Mouse (Mus musculus) large intestine, adult 2 months (tissue): ENCODE data around the gene H2-D1. TPM values are rescaled to one million over a fixed set of nuclear protein-coding genes. Genes with fewer than 3 reads are reported as not detected.
"Not testable (repeated sequence)": the region's sequence is repeated elsewhere in the genome, so short reads cannot be mapped to it uniquely, and the experiment has no call there.

Experiments used
- DNase-seq: peaks from one replicate; pipeline ENCODE4 v3.0.0-alpha.2; 2012; ENCODE audit warnings: low read depth, low spot score
- WGBS: fragments of 180-500 bp; shearing (Covaris S2); methylation state at CpG from one replicate; pipeline ENCODE4 v1.1.7; 2018; 5-methylcytosine and 5-hydroxymethylcytosine counted together
- polyA plus RNA-seq: library from polyadenylated mRNA; depleted of rRNA; stranded (reverse); fragments of >200 nt; gene quantifications from 2 replicates; pipeline ENCODE4 v1.2.3, GENCODE M21; 2012; rRNA removed

H2-D1 gene
- polyA plus RNA-seq = 1,065 and 1,224 TPM in 2 replicates

DNA sequence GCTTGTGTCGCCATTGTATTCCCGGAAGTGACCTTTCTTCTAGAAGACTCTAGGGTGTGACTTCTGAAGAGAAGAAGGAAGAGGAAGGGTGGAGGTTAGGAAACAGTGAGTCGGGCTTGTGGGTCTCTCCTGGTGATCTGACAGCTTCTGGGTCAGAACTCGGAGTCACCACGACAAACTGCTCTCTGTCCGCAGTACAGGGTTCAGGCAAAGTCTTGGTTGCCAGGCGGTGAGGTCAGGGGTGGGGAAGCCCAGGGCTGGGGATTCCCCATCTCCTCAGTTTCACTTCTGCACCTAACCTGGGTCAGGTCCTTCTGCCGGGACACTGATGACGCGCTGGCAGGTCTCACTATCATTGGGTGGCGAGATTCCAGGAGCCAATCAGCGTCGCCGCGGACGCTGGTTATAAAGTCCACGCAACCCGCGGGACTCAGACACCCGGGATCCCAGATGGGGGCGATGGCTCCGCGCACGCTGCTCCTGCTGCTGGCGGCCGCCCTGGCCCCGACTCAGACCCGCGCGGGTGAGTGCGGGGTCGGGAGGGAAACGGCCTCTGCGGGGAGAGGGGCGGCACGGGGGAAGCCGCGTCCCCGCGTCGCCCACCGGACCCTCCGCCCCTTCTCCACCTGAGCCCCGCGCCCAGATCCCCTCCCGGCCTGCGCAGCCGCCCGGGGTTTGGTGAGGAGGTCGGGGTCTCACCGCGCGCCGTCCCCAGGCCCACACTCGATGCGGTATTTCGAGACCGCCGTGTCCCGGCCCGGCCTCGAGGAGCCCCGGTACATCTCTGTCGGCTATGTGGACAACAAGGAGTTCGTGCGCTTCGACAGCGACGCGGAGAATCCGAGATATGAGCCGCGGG lies at the start of gene H2-D1:
TSS of gene H2-D1 (plus strand) at position 67 of the 859 bp plus-strand sequence.
- WGBS = under 1% methylated on average over 73 of the region's 73 CpGs

GRCm38 (mm10) chr17:35213071-35213470 lies 49.5 kb upstream of the H2-D1 start:
- no peak for DNase-seq
- WGBS = 49% methylated on average over 5 of the region's 5 CpGs

More for the DNA sequence above, at the start of gene H2-D1:
- DNase-seq = no peak

DNA sequence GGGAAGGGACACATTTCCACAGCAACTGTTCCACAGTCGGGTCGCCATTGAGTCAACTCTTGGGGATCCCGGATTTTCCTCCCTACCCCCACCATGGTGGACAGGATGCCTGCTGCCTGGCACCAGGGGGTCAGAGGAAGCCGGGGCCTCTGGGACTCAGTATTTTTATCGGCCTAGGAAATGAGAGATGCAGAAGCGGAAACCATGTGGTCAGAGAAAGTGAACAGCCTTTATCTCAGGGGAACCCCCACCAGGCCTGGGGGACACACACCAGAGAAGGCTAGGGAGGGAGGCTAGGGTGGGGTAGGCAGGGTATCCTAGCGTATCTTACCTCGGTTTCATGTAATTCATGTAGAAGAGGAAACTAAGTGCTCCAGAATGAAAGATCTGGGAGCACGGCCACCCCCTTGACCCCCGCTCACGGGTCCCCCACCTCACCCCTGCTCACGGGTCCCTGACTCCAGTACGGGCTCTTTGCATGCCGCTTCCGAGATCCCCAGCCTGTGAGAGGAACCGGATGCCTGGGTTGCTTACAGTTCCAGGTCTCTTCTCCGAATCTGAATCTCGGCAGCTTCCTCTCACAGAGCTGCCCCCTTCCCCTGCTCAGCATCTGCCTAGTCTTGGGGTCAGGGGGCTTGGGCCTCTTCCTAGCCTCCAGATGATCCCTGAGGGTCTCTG lies 43.9 kb upstream of the H2-D1 start:
- DNase-seq = no peak
- WGBS = 83% methylated on average over 18 of the region's 18 CpGs

DNA sequence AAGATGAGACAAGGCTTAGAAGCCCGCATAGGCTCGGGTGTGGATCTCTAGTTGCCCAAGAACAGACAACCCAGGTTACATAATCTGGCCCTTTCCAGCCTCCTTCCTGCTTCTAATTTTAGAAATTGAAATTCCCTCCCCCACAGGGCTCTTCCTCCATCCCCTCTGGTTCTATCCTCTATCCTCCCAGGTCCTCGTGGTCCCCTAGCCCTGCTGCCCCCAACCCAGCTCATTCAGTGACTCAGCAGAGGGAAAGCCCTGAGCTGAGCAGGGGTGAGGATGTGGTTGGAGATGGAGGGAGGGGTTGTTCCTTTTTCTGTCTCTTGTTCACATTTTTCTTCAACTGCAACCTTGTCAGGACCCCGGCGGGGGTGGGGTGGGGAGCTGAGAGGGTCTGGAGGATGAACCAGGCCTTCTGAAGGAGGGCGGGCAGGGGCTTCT lies 42.9 kb upstream of the H2-D1 start:
- DNase-seq = no peak
- WGBS = 65% methylated on average over 6 of the region's 6 CpGs

DNA sequence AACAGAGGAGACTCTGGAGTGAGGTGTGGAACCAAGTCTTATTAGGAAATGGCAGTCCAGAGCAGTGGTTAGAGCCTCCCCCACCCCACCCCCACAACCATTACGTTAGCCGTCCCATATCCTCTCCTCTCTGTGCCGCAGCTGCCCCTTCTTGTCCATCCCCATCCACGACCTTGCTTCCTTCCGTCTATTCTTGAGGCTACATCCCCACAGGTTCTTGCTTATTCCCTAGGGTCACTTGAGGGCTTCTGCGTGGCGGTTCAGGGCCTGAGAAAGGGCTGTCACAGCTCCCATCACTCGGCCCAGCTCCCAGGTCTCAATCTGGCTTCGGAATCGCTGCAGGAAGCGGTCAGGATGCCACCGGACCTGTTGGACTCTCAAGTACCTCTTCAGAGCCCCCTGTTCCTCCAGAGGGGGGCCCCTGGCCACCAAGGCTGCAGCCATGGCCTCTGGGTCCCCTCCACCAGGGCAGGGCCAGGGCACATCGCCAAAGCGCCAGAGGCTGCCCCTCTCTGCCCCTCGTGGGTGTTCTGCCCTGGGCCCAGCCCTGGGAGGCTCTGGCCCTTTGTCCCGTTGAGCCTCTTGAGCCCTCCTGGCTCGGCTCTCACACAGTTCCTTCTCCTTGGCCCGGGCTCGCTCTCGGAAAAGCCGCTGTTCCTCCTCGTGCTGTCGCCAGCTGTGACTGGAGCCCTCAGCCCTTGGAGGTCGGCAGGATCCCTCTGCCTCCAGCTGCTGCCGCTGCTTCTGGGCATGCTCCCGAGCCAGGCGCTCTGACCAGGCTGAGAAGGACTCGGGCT lies 42.2 kb upstream of the H2-D1 start, which contains the start of gene Gm16181:
TSS of gene Gm16181 (plus strand) at position 679 of the 797 bp plus-strand sequence.
- 70% methylated on average over 28 of the region's 28 CpGs for WGBS
- DNase-seq = no peak

DNA sequence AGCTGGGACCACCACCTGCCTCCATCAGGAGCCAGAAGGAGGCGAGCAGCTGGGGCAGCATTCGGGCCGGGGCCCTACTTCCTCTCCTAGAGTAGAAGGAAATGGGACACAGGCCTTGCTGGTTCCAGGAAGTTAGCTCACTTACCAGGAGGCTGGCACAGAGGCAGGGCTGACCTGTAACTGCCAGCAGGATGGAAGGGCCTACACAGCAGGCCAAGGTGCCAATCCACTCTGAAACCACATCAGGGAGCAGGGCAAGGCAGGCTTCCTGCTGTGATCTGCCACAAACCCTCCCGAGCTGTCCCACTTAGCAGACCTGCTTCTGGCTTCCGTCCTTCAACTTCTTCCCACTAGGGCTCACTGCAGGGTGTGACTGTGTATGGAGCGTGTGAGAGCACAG lies 40.2 kb upstream of the H2-D1 start:
- DNase-seq = no peak
- 56% methylated on average over 6 of the region's 6 CpGs for WGBS

DNA sequence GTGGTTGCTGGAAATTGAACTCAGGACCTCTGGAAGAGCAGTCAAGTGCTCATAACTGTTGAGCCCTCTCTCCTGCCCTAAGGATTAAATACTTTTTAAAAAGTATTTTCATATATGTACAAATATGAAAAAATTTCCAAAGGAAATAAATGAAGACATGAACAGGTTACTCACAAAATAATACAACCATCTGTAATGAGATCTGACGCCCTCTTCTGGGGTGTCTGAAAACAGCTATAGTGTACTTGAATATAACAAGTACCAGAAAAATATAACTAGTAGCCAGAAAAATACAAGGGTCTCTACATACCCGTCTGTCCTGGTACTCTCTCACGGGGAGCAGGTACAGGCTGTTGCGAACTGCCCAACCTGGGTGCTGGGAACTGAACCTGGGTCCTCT lies 37.9 kb upstream of the H2-D1 start:
- no peak for DNase-seq
- WGBS = 94% methylated on average over 4 of the region's 4 CpGs

- 85% methylated on average over 5 of the region's 5 CpGs for WGBS
- DNase-seq = no peak
Measured at GRCm38 (mm10) chr17:35225456-35225855, 37.1 kb upstream of the H2-D1 start.

DNA sequence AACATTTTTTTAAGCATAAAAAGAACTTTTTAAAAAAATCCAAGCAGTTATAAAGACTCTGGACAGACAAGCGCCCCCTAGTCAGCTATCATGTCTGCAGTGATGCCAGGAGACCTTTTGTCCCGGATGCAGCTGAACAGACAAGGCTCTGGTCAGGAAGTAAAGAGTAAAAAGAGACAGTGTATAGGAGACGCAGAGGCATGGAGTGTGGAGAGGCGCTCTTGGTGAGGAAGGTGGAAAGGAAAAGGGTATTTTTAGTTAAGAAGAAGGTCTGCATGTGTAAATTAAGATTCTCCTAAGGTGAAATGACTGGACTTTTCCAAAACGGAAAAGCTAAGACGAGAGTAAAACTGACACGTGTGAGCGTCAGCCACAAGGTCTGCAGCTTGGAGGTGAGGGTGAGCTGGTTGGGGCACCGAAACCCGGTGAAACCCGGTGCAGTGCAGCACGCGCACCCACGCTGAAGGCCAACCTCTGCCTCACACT lies 35.9 kb upstream of the H2-D1 start:
- 81% methylated on average over 14 of the region's 14 CpGs for WGBS
- DNase-seq = no peak

- DNase-seq = no peak
- 86% methylated on average over 10 of the region's 10 CpGs for WGBS
Measured at GRCm38 (mm10) chr17:35231022-35231421, 31.5 kb upstream of the H2-D1 start.

GRCm38 (mm10) chr17:35232043-35232442 lies 30.5 kb upstream of the H2-D1 start:
- no peak for DNase-seq
- 12% methylated on average over 12 of the region's 12 CpGs for WGBS

DNA sequence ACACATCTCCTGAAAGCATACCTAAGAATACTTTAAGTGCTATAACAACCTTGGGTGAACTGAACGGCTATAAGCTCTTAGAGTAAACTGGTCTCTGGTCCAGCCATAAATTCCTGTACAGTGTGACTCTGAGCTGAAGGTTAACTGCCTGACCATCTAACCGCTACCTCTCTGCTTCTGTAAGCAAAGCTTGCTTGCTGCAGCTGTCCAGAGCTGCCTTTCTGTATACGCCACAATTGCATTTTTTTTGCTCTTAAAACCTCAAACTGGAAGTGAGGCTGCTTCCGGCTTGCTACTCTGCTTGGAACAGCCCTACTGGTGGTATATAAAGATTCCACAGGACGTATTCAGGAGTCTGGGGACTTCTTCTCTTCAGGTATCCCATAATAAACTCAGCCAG lies 29.9 kb upstream of the H2-D1 start:
- 54% methylated on average over 5 of the region's 5 CpGs for WGBS
- no peak for DNase-seq

GRCm38 (mm10) chr17:35233114-35233980 lies 29.2 kb upstream of the H2-D1 start, which contains the start of gene Atp6v1g2:
Gene Atp6v1g2 (plus strand): TSS chr17:35233660.
- 15% methylated on average over 18 of the region's 18 CpGs for WGBS
- no peak for DNase-seq

DNA sequence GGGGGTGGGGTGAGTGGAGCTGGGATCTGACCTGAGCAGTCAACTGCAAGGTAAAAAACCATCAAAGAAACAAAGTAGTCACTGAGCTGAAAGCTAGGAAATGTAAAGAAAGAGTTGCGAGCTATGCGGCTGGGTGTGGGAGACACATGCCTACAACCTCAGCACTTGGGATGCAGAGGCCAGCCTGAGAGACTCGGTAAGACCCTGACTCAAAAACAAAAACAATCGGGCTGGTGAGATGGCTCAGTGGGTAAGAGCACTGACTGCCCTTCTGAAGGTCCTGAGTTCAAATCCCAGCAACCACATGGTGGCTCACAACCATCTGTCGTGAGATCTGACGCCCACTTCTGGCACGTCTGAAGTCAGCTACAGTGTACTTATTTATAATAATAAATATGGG lies 28.4 kb upstream of the H2-D1 start:
- 38% methylated on average over 7 of the region's 7 CpGs for WGBS
- not testable (repeated sequence) for DNase-seq

GRCm38 (mm10) chr17:35234903-35235302 lies 27.6 kb upstream of the H2-D1 start:
- WGBS = 2% methylated on average over 31 of the region's 31 CpGs
- no peak for DNase-seq

- WGBS = under 1% methylated on average over 35 of the region's 35 CpGs
- peak; percentile 88 for DNase-seq
Measured at GRCm38 (mm10) chr17:35235614-35236389, 26.7 kb upstream of the H2-D1 start, which contains the start of gene Nfkbil1. Gene Nfkbil1 (minus strand): TSS chr17:35235792.

DNA sequence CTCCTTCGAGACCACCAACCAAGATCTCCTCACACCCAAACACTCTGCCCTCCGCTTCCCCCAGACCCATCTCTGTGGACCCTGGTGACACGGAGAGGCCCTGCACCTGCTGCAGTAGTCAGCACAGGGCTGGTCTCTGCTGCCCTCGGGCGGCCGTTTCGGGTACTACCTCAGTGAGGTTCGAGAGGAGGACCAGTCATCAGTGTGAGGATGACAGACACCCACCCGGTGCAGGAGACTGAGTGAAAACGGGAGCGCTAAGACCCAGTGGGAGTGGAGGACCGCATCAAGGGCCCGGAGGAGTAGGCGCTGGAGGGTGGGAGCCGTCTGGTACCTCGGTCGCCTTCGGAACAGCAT lies 26.2 kb upstream of the H2-D1 start:
- DNase-seq = peak; percentile 76
- 2% methylated on average over 18 of the region's 18 CpGs for WGBS

DNA sequence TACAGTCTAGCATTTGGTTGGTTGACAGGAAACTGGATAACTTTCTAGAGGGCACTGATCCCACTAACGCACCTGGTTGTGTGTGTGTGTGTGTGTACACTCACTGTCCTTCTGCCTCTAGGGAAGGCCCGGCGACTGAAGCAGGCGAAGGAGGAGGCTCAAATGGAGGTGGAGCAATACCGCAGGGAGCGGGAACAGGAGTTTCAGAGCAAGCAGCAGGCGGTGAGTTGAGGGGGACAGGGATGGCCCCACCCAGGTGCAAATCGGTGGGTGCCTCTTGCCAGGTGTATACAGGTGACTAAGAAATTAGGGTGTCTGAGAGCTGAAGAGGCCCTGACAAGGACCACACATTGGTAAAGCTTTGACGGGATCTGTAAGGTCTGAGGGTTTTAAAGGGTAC lies 25.5 kb upstream of the H2-D1 start:
- 86% methylated on average over 9 of the region's 9 CpGs for WGBS
- no peak for DNase-seq
